Mouse (Mus musculus) stomach, postnatal 0 days (tissue): ENCODE data around the gene Aldh8a1. TPM values are rescaled to one million over a fixed set of nuclear protein-coding genes. Genes with fewer than 3 reads are reported as not detected.

Source experiments
- ATAC-seq: fragments of 200-750 bp; cut with Nextera tagmentation; 2 replicates; pipeline ENCODE4 v1.8.0; 2017; ENCODE audit not compliant: low FRiP score, low TSS enrichment
- DNase-seq: peaks from one replicate; pipeline ENCODE4 v3.0.0-alpha.2; 2016; ENCODE audit warnings: low spot score
- H3K27ac ChIP-seq: fragments of 300-500 bp; sonication (generic); replicated peaks from 2 replicates; pipeline ENCODE4 v1.5.1; 2014; ENCODE audit warnings: mild to moderate bottlenecking, control low read depth
- H3K27me3 ChIP-seq: fragments of 300-500 bp; sonication (generic); 2 replicates; pipeline ENCODE4 v1.6.1; 2014; ENCODE audit warnings: low read length; ENCODE audit not compliant: control insufficient read depth, insufficient read depth
- H3K36me3 ChIP-seq: fragments of 300-500 bp; sonication (generic); 2 replicates; pipeline ENCODE4 v1.6.1; 2014; ENCODE audit warnings: low read length, mixed read lengths; ENCODE audit not compliant: control insufficient read depth, insufficient read depth
- H3K4me1 ChIP-seq: fragments of 300-500 bp; sonication (generic); replicated peaks from 2 replicates; pipeline ENCODE4 v1.6.1; 2014; ENCODE audit warnings: antibody characterized with exemption; ENCODE audit not compliant: control insufficient read depth, insufficient read depth
- H3K4me2 ChIP-seq: fragments of 300-500 bp; sonication (generic); replicated peaks from 2 replicates; pipeline ENCODE4 v1.6.1; 2014; ENCODE audit warnings: low read depth, mild to moderate bottlenecking, control low read depth, moderate library complexity
- H3K4me3 ChIP-seq: fragments of 300-500 bp; sonication (generic); 2 replicates; pipeline ENCODE4 v1.5.1; 2014; ENCODE audit warnings: low read depth, low read length, control low read depth
- H3K9ac ChIP-seq: fragments of 300-500 bp; sonication (generic); 2 replicates; pipeline ENCODE4 v1.6.1; 2014; ENCODE audit warnings: mild to moderate bottlenecking, low read length, control low read depth, mixed read lengths
- H3K9me3 ChIP-seq: fragments of 300-500 bp; sonication (generic); 2 replicates; pipeline ENCODE4 v1.6.1; 2016; ENCODE audit warnings: low read length; ENCODE audit not compliant: control insufficient read depth
- CTCF ChIP-seq: IDR thresholded peaks from 2 replicates; pipeline ENCODE4 v1.5.1; 2016; ENCODE audit warnings: antibody characterized with exemption, low read depth, mild to moderate bottlenecking, moderate library complexity
- EP300 ChIP-seq: optimal IDR thresholded peaks from 2 replicates; pipeline ENCODE3; 2016; ENCODE audit warnings: antibody characterized with exemption
- WGBS: fragments of 180-500 bp; shearing (Covaris S2); extraction: QIAGEN DNeasy Blood & Tissue Kit; methylation state at CpG from one replicate; pipeline ENCODE4 v1.1.7; 2014; 5-methylcytosine and 5-hydroxymethylcytosine counted together
- polyA plus RNA-seq: library from polyadenylated mRNA; unstranded; fragments of >200 nt; fragmentation: Nextera tagmentation; extraction: Ambion mirVana; gene quantifications from 2 replicates; pipeline ENCODE4 v1.2.1, GENCODE M21; 2015

Gene Aldh8a1
- polyA plus RNA-seq, 1 experiment from 2014 or later = 0.05 TPM

DNA sequence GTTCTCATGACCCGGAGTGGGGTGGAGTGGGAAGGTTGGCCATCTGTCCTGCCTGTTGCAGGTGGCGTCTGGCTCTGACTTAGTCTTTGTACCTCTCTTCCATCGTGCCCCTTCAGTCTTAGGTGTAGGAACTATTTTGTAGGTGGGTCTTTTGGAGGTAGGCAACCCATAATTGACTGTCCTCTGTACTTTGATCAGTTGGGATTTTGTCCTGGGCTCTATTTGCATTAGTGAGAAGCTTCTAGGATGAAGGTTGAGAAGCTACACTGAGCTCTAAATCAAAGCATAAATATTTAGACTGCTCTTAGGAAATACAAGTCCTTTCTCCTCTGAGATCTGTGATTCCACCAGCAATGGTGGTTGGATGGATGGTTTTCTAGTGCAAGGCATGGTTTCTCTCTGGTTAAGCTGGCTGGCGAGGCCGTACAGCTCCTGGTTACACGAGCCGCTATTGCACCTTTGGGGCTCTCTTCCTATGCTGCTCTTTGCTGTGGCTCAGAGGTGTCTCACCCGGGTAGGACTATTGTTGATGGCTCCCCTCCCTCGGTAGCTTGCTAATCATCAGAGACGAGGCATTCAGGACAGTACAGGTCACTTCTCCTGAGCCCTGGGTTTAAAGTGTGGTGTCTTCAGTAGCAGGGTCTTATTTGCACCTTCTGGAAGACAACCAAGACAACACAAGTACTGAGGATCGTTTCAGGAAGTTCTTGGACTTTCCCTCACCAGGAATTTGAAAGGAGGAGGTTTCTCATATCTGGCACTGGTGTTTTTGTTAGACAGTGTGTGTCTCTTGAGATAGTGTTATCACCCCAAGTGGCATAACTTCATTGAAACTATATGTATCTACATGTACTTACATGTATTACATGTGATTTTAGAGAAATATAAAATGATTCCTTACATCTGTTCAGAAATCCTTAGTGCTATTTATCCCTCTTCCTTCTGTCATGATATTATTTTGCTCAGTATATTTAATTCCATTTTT, 26.3 kb upstream of the Aldh8a1 start:
- Histone ChIP-seq H3K27me3 (no peaks in the 10 kb centered on the region), H3K4me2 (no peak overlapping the region), H3K4me3 (no peak overlapping the region), H3K9ac (no peak overlapping the region), H3K27ac (no peak overlapping the region), H3K36me3 (peaks cover 9% of the 10 kb centered on the region), H3K4me1 (no peaks in the 10 kb centered on the region), H3K9me3 (no peaks in the 10 kb centered on the region)
- TF ChIP-seq CTCF = no peak
- no peak for TF ChIP-seq EP300
- 88% methylated on average over 11 of the region's 11 CpGs for WGBS
- DNase-seq (no peak), ATAC-seq (no peak)

- H3K9ac ChIP-seq = no peak overlapping the region
- H3K27me3 ChIP-seq = no peaks in the 10 kb centered on the region
- H3K4me1 ChIP-seq = no peaks in the 10 kb centered on the region
- DNase-seq = no peak
- TF ChIP-seq EP300 (no peak), CTCF (no peak)
- H3K4me3 ChIP-seq = no peak overlapping the region
- no peak overlapping the region for H3K4me2 ChIP-seq
- H3K27ac ChIP-seq = no peak overlapping the region
- no peaks in the 10 kb centered on the region for H3K9me3 ChIP-seq
- WGBS = 85% methylated on average over 12 of the region's 12 CpGs
- peaks cover 8% of the 10 kb centered on the region for H3K36me3 ChIP-seq
- ATAC-seq = no peak
Observed at GRCm38 (mm10) chr10:21351766-21352165, 25.3 kb upstream of the Aldh8a1 start.

- H3K36me3 ChIP-seq = peaks cover 8% of the 10 kb centered on the region
- no peak for ATAC-seq
Observed at GRCm38 (mm10) chr10:21353890-21354289, 23.2 kb upstream of the Aldh8a1 start.

GRCm38 (mm10) chr10:21354506-21354905, 22.6 kb upstream of the Aldh8a1 start:
- no peaks in the 10 kb centered on the region for H3K27me3 ChIP-seq
- no peaks in the 10 kb centered on the region for H3K4me1 ChIP-seq
- H3K9me3 ChIP-seq = no peaks in the 10 kb centered on the region
- H3K27ac ChIP-seq = no peak overlapping the region
- DNase-seq = no peak
- no peak overlapping the region for H3K9ac ChIP-seq
- TF ChIP-seq EP300 = no peak
- TF ChIP-seq CTCF = no peak
- no peak overlapping the region for H3K4me3 ChIP-seq
- H3K36me3 ChIP-seq = peaks cover 11% of the 10 kb centered on the region
- WGBS = 94% methylated on average over 7 of the region's 7 CpGs
- ATAC-seq = no peak
- no peak overlapping the region for H3K4me2 ChIP-seq

More at GRCm38 (mm10) chr10:21353890-21354289, 23.2 kb upstream of the Aldh8a1 start:
- Histone ChIP-seq H3K9ac (no peak overlapping the region), H3K4me2 (no peak overlapping the region), H3K27ac (no peak overlapping the region), H3K27me3 (no peaks in the 10 kb centered on the region), H3K4me1 (no peaks in the 10 kb centered on the region), H3K4me3 (no peak overlapping the region), H3K9me3 (no peaks in the 10 kb centered on the region)
- DNase-seq = no peak
- 65% methylated on average over 5 of the region's 5 CpGs for WGBS
- TF ChIP-seq CTCF (no peak), EP300 (no peak)

DNA sequence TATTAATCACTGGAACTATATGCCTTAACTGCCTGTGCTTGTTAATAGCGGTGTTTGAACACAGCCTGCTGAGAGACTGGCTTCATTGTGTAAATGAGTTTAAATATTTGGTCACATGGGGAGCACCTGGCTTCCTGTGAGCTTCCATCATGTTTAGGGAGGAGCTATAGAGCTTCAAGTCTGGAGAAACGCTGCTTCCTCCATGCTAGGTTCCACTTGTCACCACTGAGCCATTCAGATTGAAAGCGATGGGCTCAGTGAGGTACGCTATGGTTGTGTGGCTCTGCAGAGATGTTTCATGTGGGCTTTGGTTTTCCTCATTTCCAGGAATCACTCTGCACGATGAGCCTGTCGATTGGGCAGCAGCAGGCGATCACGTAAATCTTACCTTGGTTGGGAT, 19.1 kb upstream of the Aldh8a1 start:
- no peak for ATAC-seq
- H3K36me3 ChIP-seq = peaks cover 8% of the 10 kb centered on the region; the same call in 1 of the 2 replicates
- H3K9ac ChIP-seq = no peak overlapping the region
- 87% methylated on average over 8 of the region's 8 CpGs for WGBS
- no peak overlapping the region for H3K4me3 ChIP-seq
- DNase-seq = no peak
- no peaks in the 10 kb centered on the region for H3K4me1 ChIP-seq
- H3K27me3 ChIP-seq = no peaks in the 10 kb centered on the region
- H3K9me3 ChIP-seq = no peaks in the 10 kb centered on the region
- no peak for TF ChIP-seq CTCF
- no peak for TF ChIP-seq EP300
- H3K4me2 ChIP-seq = no peak overlapping the region
- no peak overlapping the region for H3K27ac ChIP-seq

DNA sequence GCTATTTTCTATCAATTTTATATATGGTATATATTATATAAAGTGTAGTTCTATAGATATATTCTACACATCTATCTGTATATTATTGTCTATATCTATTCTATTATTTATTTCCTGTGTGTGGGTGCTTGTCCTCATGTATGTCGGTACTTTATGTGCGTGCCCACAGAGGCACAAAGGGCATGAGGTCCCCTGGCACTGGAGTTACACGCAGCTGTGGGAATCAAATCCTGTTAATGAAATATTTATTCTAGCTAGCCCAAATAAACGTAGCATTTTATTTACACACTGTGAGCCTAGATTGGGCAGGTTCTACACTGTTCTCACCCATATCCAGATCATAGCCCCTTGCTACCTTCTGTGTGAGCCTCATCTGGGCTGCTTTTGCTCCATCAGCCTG, 18.0 kb upstream of the Aldh8a1 start:
- Histone ChIP-seq H3K27ac (no peak overlapping the region), H3K4me3 (no peak overlapping the region), H3K36me3 (peaks cover 8% of the 10 kb centered on the region; the same call in 1 of the 2 replicates), H3K9me3 (no peaks in the 10 kb centered on the region), H3K4me1 (no peaks in the 10 kb centered on the region), H3K9ac (no peak overlapping the region), H3K4me2 (no peak overlapping the region), H3K27me3 (no peaks in the 10 kb centered on the region)
- ATAC-seq (no peak), DNase-seq (no peak)
- WGBS = 70% methylated on average over 4 of the region's 4 CpGs
- TF ChIP-seq CTCF (no peak), EP300 (no peak)
